Mouse (Mus musculus): ENCODE data around the gene Olfr351.

Olfr351 gene

GRCm38 (mm10) chr2:36862560-36862959 is at the start of gene Olfr351:
TSS of gene Olfr351 (minus strand) at chr2:36862660.
- no peak for DNase-seq (ENCODE audit: low spot score)

GRCm38 (mm10) chr2:36905380-36905779 is 42.9 kb upstream of the Olfr351 start, which contains the start of gene Olfr354:
TSS of gene Olfr354 (plus strand) at chr2:36905680.
- no peak for DNase-seq (ENCODE audit: low spot score)

DNA sequence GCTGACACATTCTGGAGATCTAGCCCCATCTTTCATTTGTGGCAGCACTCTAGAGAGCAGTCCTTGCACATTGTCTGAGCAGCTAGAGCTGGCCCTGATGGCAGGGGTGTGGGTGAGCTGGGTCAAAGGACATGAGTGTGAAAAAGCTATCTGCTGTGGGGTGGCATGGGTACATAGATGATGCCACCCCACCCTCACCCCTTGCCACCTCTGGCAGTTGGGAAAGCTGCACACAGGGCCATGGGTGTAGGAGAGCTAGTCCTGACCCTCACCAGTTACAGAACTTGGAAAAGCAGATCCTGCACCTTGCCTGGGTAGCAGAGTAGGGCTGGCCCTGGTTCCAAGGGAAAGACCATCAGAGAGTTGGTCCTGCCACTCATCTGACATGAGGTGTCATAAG is 34.7 kb upstream of the Olfr351 start:
- no peak for DNase-seq (ENCODE audit: low spot score)

DNA sequence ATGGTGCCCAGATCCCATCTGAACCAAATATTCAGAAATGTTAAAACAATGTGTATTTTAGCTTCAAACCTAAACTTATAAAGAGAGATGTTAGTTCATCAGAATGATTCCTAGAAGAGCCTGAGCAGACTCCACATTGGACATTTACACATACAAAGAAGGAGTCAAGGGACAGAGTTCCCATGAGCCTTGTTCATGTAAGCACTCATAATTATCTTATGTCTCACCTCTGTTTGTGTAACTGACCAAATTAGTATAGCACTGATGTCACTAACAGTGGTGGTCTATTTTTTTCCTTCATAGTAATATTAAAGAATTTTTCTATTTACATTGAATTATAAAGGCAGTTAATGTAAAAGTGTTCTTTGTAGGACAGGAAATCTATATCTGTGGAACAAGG is 30.4 kb upstream of the Olfr351 start, which contains the start of gene Olfr353:
Gene Olfr353 (minus strand): TSS at position 101 of the 400 bp plus-strand sequence.
- DNase-seq (ENCODE audit: low spot score), result no peak

GRCm38 (mm10) chr2:36868160-36868559 is 5.7 kb upstream of the Olfr351 start, which contains the start of gene Olfr352:
TSS of gene Olfr352 (plus strand) at chr2:36868460.
- no peak for DNase-seq (ENCODE audit: low spot score)

DNA sequence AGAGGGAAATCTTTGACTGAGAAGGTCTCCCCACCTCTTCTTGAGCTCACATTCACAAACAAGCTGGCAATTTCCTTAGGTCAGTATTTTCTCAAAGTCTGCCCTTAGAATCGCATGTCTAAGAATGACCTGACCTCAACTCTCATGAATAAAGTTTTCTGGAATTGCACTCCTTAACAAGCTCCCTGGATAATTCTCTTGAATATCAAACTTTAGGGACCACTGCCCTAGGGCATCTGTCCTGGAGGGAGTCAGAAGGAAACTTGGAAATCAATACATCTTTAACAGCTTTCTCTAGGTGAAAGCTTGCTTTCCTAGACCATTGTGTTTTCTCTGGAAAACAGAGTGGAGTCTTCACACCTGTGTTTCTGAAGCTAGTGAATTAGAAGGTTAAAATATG is 16.4 kb downstream of the Olfr351 start, which contains the start of gene Olfr350:
Gene Olfr350 (plus strand): TSS at position 301 of the 400 bp plus-strand sequence.
- DNase-seq (ENCODE audit: low spot score), result no peak

DNA sequence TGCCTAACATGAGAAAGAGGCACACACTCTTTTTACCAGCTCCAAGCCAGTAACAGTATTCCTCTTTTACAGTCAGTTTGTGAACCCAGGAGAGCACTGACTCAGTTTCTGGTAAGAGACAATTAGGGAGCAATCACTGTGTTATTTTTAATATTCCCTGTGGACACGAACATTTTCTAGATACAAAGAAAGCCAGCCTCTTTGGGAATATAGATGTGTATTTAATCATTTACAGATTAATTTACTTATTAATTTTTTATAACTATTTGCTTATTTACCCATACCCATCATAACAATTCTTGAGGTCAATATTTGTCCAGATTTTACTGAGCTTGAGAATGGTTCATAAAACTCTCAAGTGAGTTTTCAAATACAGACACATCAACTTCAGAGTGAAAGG is 45.5 kb downstream of the Olfr351 start, which contains the start of gene Olfr3:
Gene Olfr3 (minus strand): TSS at position 101 of the 400 bp plus-strand sequence.
- no peak for DNase-seq (ENCODE audit: low spot score)

All from ovary, postnatal 10 days (tissue).